Mouse (Mus musculus) G1E (cell line): Measurements from ENCODE around the gene Tmem132d. TPM values are rescaled to one million over a fixed set of nuclear protein-coding genes. Genes with fewer than 3 reads are reported as not detected.

ENCODE experiments used
- ATAC-seq: 2 replicates; pipeline ENCODE4 v1.8.0; 2016; ENCODE audit warnings: mild to moderate bottlenecking; ENCODE audit not compliant: insufficient number of reproducible peaks, poor library complexity, low FRiP score, severe bottlenecking; ENCODE audit errors: extremely low read depth
- DNase-seq: peaks from one replicate; pipeline ENCODE4 v3.0.0; 2012; ENCODE audit warnings: low spot score
- H3K27me3 ChIP-seq: 2 replicates; pipeline ENCODE4 v1.6.1; 2012; ENCODE audit warnings: mild to moderate bottlenecking, low read length, inconsistent platforms; ENCODE audit not compliant: insufficient read depth
- H3K36me3 ChIP-seq: replicated peaks from 2 replicates; pipeline ENCODE3; 2012; ENCODE audit warnings: mild to moderate bottlenecking, inconsistent platforms
- H3K4me1 ChIP-seq: 2 replicates; pipeline ENCODE4 v1.6.1; 2012; ENCODE audit warnings: low read depth, low read length, inconsistent platforms, mixed read lengths; ENCODE audit not compliant: insufficient read depth
- H3K4me3 ChIP-seq: 2 replicates; pipeline ENCODE4 v1.5.1; 2012; ENCODE audit warnings: low read depth, mild to moderate bottlenecking, inconsistent platforms, low read length, moderate library complexity, mixed read lengths
- H3K9me3 ChIP-seq: replicated peaks from 2 replicates; pipeline ENCODE4 v1.6.1; 2012; ENCODE audit warnings: inconsistent platforms
- CTCF ChIP-seq: IDR thresholded peaks from 2 replicates; pipeline ENCODE4 v1.5.1; 2012; ENCODE audit warnings: low read depth, low read length, inconsistent platforms, mixed read lengths
- GATA1 ChIP-seq: IDR thresholded peaks from 2 replicates; pipeline ENCODE4 v1.6.1; 2012; ENCODE audit warnings: borderline replicate concordance, low read length, inconsistent platforms, mixed read lengths
- GATA2 ChIP-seq: IDR thresholded peaks from 2 replicates; pipeline ENCODE4 v1.6.1; 2012; ENCODE audit warnings: low read depth, low read length, inconsistent platforms, borderline replicate concordance
- POLR2AphosphoS5 ChIP-seq: IDR thresholded peaks from 2 replicates; pipeline ENCODE4 v1.6.1; 2012; ENCODE audit warnings: low read depth, low read length, inconsistent platforms; ENCODE audit not compliant: insufficient replicate concordance
- TAL1 ChIP-seq: conservative IDR thresholded peaks from 2 replicates; pipeline ENCODE4 v1.6.1; 2012; ENCODE audit warnings: low read depth, low read length, inconsistent platforms, mixed read lengths
- polyA plus RNA-seq: library from polyadenylated mRNA; stranded (reverse); fragments of >175 nt; gene quantifications from 2 replicates; pipeline ENCODE4 v1.2.3, GENCODE M21; 2012
- total RNA-seq, 2 experiments: library from RNA; stranded (forward) in 1 of 2; stranded (reverse) in 1 of 2; fragments of 200-1000 nt in 1 of 2; fragments of >200 nt in 1 of 2; fragmentation: Nextera tagmentation in 1 of 2; gene quantifications; 2 replicates each; pipeline ENCODE4 v1.2.3; 2014 to 2017

Tmem132d gene
- total and polyA plus RNA-seq, 3 experiments = 0.11 TPM; not detected in 2

DNA sequence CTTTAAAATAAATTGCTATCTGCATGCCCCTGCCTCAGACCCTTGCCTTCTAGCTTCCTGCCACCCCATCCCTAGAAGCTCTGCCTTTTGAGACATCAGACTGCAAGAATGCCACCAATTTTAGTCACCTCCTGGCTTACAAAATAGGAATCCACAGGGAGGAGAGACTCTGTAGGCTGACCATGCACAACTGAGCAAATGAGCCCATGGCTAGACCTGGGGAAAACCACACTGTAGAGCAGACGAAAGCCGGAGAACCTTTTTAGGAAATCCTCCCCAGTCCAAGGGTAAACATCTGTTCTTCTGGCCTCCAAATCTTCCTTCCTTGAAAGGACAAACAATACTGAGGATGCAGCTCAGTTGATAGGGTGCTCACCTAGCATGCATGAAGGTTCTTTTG is 130.5 kb downstream of the Tmem132d start:
- peaks cover 75% of the 10 kb centered on the region for H3K9me3 ChIP-seq
- no peak for DNase-seq
- TF ChIP-seq GATA2 = no peak
- no peak for ATAC-seq
- H3K4me1 ChIP-seq = no peaks in the 10 kb centered on the region
- H3K27me3 ChIP-seq = no peaks in the 10 kb centered on the region
- H3K4me3 ChIP-seq = no peak overlapping the region
- H3K36me3 ChIP-seq = no peaks in the 10 kb centered on the region

DNA sequence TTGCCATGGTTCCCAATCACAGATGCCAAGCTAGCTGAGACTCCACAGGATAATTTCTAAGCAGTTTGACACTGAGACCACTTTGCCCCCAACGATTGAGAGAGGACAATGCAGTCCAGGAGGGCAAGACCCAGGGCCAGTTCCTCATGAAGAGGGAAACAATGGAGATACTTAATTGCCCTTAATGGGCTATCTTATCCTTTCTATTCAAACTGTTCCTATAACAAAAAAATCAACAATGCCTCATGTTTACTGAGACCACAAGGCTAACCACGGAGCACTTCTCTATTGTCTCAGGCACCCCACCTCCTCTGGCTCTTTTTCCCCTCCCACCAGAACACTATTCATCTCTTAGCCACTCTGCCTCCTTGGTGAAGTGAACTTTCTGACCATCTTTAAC is 141.7 kb downstream of the Tmem132d start:
- Histone ChIP-seq H3K4me1 (no peaks in the 10 kb centered on the region), H3K4me3 (no peak overlapping the region), H3K36me3 (no peaks in the 10 kb centered on the region), H3K9me3 (peaks cover 59% of the 10 kb centered on the region), H3K27me3 (no peaks in the 10 kb centered on the region)
- no peak for DNase-seq
- TF ChIP-seq GATA2 (no peak), TAL1 (no peak), GATA1 (no peak), CTCF (no peak), POLR2AphosphoS5 (no peak)
- no peak for ATAC-seq

DNA sequence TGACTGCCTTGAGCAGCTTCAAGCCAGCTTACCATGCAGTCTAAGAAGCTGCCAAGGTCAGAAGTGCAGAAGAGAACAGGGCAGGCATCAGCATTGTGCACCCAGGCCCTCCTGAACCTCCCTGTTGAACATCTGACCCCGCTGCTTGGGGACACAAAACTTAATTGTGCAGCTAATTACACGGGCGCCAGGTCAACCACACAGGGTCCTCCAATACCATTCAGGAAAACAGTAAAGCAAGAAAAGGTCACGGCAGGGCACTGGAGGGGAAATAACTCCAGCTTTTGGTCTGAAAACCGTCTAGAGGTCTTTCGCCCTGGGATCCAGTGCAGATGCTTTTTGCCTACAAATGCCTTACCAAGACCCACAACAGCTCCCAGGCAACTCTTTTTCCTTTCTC is 159.6 kb downstream of the Tmem132d start:
- no peak for ATAC-seq
- TF ChIP-seq CTCF = no peak
- TF ChIP-seq POLR2AphosphoS5 = no peak
- no peak for TF ChIP-seq GATA2
- TF ChIP-seq TAL1 = no peak
- TF ChIP-seq GATA1 = no peak
- Histone ChIP-seq H3K4me3 (no peak overlapping the region), H3K9me3 (peaks cover 89% of the 10 kb centered on the region), H3K36me3 (no peaks in the 10 kb centered on the region), H3K27me3 (no peaks in the 10 kb centered on the region), H3K4me1 (no peaks in the 10 kb centered on the region)
- DNase-seq = no peak

DNA sequence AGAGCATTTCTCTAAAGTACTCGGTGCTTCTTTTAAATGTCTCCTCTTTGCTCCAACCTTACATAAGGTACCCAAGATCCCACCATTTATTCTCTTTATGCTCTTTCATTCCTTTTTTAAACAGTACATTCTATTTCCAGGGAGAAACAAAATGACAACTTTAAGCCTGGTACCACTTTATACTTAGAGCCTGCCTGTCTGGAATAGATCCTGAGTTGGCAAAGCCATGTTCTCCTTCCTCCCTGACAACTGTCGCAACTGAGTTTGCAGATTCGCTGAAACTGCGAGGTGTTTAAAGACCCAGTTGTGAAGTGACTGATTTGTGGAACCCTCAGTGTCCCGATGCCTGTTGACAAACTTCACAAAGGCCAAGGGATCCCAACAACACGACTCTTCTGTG is 165.5 kb downstream of the Tmem132d start:
- TF ChIP-seq CTCF (no peak), GATA2 (no peak)
- Histone ChIP-seq H3K9me3 (peaks cover 80% of the 10 kb centered on the region), H3K4me1 (no peaks in the 10 kb centered on the region), H3K36me3 (no peaks in the 10 kb centered on the region), H3K27me3 (no peaks in the 10 kb centered on the region), H3K4me3 (no peak overlapping the region)
- DNase-seq (no peak), ATAC-seq (no peak)

- ATAC-seq = no peak
- no peaks in the 10 kb centered on the region for H3K27me3 ChIP-seq
- no peak overlapping the region for H3K4me3 ChIP-seq
- no peak for DNase-seq
- H3K9me3 ChIP-seq = peaks cover 73% of the 10 kb centered on the region
- TF ChIP-seq GATA2 (no peak), CTCF (no peak), POLR2AphosphoS5 (no peak), TAL1 (no peak), GATA1 (no peak)
- H3K4me1 ChIP-seq = no peaks in the 10 kb centered on the region
- no peaks in the 10 kb centered on the region for H3K36me3 ChIP-seq
Measured at GRCm38 (mm10) chr5:128244219-128244618, 188.7 kb downstream of the Tmem132d start.

DNA sequence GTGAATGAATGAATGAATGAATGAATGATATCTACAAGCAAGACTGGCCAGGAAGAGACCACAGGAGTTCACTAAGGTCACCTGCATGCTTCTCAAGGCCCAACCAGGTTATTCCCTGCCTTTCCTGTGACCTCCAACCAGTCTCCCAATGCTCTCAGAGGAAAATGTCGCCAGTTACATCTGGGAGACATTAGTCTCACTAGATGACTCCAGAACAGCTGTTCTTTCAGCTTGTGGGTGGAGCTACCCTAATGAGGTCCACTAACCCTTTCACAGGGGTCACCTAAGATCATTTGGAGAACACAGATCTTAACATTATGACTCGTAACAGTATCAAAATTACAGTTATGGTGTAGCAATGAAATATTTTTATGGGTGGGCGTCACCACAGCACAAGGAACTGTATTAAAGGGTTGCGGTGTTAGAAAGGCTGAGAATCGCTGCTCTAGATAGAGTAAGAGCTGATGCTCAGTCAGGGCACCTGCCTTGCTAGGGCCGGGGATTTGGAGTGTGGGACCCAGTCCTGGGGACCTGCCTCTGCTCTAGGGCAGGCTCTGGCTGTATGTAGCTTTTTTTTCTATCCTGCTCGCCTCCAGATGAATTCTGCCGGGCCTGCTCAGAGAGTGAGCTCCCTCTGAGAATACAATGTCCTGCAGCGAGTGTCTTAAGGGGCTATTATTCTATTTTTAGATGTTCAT is 196.1 kb downstream of the Tmem132d start:
- no peak overlapping the region for H3K4me3 ChIP-seq
- peaks cover 72% of the 10 kb centered on the region for H3K9me3 ChIP-seq
- no peaks in the 10 kb centered on the region for H3K36me3 ChIP-seq
- H3K4me1 ChIP-seq = no peaks in the 10 kb centered on the region
- no peaks in the 10 kb centered on the region for H3K27me3 ChIP-seq
- ATAC-seq (no peak), DNase-seq (no peak)
- TF ChIP-seq POLR2AphosphoS5 (no peak), GATA2 (no peak), TAL1 (no peak), GATA1 (no peak), CTCF (no peak)

- no peaks in the 10 kb centered on the region for H3K36me3 ChIP-seq
- peaks cover 71% of the 10 kb centered on the region for H3K9me3 ChIP-seq
- ATAC-seq (no peak), DNase-seq (no peak)
- TF ChIP-seq CTCF (no peak), GATA1 (no peak), TAL1 (no peak), POLR2AphosphoS5 (no peak), GATA2 (no peak)
- no peaks in the 10 kb centered on the region for H3K4me1 ChIP-seq
- no peak overlapping the region for H3K4me3 ChIP-seq
- no peaks in the 10 kb centered on the region for H3K27me3 ChIP-seq
Measured at GRCm38 (mm10) chr5:128235611-128236010, 197.3 kb downstream of the Tmem132d start.
